Mouse (Mus musculus): ENCODE results near the gene Ddx25. TPM values are rescaled to one million over a fixed set of nuclear protein-coding genes. Genes with fewer than 3 reads are reported as not detected.

Gene Ddx25
- total RNA-seq, 2 experiments from 2014 or later: 0.05 to 0.09 TPM

DNA sequence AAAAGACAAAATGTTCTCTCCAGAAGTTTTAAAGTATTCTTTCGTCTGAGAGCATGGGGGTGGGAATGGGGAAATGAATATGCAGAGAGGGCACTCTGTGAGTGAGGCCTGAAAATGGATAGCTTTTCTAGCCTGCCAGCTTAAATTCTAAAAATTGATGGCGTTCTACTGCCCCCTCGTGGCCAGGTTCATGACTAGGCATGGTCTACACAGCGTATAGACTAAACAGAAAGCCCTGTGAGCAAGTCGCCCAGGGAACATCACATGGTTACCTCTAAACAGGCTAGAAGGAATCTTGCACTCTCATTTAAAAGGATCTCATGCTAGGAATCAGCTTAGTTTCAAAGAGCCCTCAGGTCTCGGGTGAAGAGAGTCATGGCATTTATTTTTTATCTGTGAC lies 16.8 kb downstream of the Ddx25 start:
- DNase-seq: peak; percentile 89

- no peak for DNase-seq
Observed at GRCm38 (mm10) chr9:35541024-35541423, 17.3 kb downstream of the Ddx25 start.

DNA sequence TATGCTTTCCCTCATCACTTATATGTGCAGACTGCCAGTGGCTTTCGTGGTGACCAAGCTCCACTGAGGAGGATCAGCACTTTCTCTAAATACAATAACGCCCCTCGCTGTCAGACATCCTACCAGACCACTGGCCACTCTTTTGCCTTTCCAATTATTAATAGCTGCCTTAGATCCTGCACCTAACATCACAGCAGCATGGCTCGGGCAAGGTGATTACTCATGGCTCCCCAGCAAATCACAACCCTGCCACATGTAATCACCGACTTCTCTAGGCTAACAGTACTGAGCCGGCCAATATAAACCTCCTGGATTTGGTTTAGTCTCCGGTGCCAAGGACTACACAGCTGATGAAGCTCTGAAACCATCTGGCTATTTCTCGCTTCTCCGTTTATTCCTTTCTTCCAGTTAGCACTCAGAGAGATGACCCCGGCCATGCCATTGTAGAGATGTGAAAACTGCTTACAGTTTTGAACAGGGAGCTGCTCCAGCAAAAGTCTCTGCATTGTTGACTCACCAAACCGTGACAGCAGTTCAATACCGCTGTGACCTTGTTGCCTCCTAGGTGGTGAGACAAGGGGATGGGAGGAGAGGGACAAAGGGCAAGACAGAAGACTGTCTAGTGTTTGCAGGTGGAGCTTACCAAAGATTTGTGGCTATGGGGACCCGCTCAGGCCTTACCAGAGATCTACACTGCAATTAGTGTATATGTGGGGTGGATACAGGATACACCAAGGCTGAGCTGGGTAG lies 19.2 kb downstream of the Ddx25 start:
- no peak for DNase-seq

GRCm38 (mm10) chr9:35535876-35536275 lies 22.5 kb downstream of the Ddx25 start:
- DNase-seq: no peak

DNA sequence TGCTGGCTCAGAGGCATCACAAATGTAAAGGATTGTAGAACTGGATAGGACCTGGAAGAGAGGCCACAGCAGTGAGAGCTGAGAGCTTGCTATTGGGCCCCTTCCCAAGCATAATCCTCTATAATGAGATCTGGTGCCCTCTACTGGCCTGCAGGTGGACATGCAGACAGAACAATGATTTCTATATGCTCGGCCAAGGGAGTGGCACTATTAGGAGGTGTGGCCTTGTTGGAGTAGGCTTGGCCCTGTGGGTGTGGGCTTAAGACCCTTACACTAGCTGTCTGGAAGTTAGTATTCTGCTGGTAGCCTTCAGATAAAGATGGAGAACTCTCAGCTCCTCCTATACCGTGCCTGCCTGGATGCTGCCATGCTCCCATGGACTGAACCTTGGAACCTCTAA lies 23.2 kb downstream of the Ddx25 start:
- DNase-seq: peak; percentile 35

- DNase-seq: no peak
Observed at GRCm38 (mm10) chr9:35533266-35533665, 25.1 kb downstream of the Ddx25 start.

- no peak for DNase-seq
Observed at GRCm38 (mm10) chr9:35529796-35530195, 28.5 kb downstream of the Ddx25 start.

GRCm38 (mm10) chr9:35529141-35529540 lies 29.2 kb downstream of the Ddx25 start:
- no peak for DNase-seq

DNA sequence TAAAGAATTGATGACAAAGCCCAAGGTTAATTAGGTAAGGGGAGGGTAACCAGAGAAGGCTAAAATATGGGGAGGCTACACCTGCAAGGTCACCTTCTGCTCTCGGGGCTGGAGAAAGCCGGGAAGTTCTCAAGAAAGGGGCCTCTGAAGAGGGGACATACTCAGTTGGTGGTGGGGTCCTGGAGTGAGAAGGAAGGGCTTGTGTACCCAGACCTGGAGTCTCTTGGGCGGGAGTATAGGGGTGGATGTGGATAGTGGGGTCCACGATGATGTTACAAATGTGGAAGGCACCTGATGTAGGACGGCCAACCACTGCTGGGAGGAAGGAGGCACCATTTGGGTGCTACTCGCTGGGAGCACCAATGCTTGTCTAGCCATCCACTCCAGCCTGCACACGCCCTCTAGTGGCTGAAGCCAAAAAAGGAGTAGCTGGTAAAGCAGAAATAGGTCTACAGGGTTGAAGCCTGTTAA lies 34.4 kb downstream of the Ddx25 start:
- DNase-seq: peak; percentile 69

GRCm38 (mm10) chr9:35523541-35523940 lies 34.8 kb downstream of the Ddx25 start:
- no peak for DNase-seq

- DNase-seq: no peak
Observed at GRCm38 (mm10) chr9:35522821-35523515, 35.4 kb downstream of the Ddx25 start.

GRCm38 (mm10) chr9:35522241-35522640 lies 36.1 kb downstream of the Ddx25 start:
- DNase-seq: no peak

GRCm38 (mm10) chr9:35520631-35521348 lies 37.5 kb downstream of the Ddx25 start:
- DNase-seq: no peak

DNA sequence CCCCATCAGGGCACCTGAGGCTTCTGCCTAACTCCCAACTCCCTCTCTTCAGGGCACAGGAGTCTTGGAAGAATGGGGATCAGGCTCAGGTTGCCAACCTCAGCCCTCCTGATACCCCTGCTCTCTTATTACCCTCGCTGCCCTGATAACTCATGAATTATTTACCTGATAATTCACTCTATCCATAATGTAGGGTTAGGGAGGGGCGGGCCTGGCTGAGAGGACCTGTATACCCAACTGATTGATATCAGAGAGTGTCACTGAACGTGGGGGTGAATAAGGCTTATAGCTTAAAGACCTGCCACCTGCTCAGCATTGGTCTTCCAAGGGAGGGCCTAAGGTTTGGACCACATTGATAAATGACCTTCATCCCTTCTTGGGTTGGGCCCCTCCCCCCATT lies 40.2 kb downstream of the Ddx25 start, which contains the start of gene Gm1113:
Gm1113 (minus strand) TSS at position 101 of the 400 bp plus-strand sequence.
- no peak for DNase-seq

DNA sequence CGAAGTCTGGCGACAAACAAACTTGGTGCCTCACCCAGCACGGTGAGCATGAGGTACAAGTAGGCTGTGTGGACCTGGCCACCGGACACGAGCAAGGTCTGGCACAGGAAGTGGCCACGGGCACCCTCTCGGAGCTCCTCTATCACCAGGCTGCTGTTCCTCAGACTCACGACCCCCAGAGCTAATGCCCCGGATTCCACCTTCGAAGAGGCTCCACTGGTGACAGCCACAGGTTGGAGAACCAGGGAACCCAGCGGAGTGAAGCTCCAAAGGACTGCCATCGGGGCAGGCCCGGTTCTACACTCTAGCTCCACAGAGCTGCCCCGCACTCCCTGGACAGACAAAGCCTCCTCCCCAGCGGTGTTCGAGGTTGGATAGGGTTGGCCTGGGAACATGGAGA lies 41.6 kb downstream of the Ddx25 start:
- no peak for DNase-seq

GRCm38 (mm10) chr9:35516182-35516581 lies 42.1 kb downstream of the Ddx25 start:
- no peak for DNase-seq

DNA sequence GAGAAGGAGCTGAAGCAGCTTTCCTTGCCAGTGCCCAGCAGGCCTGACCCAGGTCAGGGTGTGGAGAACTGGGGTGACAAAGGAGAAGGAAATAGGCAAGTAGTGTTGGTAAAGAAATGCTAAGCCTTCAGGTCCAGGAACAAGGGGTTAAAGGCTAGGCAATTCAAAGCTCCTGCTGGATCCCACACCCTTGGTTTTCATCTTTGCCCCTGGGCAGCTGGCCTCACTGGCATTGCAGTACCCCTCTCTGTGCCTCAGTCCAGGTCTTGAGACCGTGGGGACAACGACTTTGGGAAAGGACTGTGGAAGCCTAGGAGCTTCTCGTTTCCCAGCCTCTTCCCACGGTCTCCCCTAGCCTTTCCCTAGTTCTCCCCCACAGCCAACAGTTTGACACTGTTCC lies 44.4 kb downstream of the Ddx25 start:
- no peak for DNase-seq

GRCm38 (mm10) chr9:35508234-35508633 lies 50.1 kb downstream of the Ddx25 start:
- peak; percentile 59 for DNase-seq

DNA sequence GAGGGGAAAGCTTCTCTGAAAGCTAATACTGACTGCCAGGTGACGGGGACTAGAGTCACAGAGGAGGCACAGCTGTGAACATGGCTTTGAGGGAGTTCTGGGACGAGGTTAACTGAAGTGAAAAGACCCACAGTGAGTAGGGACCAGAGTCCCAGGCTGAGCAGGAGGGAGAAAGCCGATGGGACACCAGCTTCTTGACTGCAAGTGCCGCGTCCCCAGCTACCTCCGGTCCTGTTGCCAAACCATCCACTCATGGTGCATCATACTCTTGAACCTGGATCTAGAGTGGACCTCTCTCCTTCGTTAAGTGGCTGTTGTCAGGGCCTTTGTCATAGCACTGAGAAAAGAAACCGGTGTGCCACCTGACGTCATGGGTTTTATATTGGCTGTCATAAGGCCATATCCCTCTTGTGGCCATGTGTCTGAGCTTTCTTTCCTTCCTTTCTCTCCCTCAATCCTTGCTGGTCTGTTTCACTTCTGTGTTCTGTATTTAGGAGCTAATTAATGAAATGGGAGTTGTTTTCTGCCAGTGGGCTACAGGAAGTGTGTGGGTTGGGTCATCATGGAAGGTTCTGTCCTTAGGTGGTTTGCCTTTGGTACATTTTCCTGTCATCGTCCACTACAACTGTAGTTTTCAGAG lies 55.8 kb downstream of the Ddx25 start:
- DNase-seq: no peak

DNA sequence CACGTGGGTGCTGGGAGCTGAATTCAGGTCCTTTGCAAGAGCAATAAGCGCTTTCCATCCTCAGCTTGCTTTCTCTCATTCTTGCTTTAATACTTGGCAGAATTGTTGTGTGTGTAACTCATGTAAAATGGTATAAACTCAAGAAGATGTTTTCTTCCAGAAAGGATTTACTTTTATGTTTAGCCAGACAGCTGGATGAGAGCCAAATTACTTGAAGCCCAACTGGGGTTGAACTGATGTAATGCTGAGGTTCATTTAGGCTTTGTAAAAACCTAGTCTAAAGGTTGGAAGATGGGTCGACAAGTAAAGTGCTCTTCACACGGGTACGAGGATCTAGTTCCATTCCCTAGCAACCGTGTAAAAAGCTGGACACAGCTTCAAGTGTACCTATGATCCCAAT lies 58.4 kb downstream of the Ddx25 start:
- DNase-seq: no peak

- DNase-seq: no peak
Observed at GRCm38 (mm10) chr9:35495471-35495870, 62.9 kb downstream of the Ddx25 start.

- no peak for DNase-seq
Observed at GRCm38 (mm10) chr9:35494937-35495336, 63.4 kb downstream of the Ddx25 start.

- DNase-seq: no peak
Observed at GRCm38 (mm10) chr9:35493733-35494092, 64.6 kb downstream of the Ddx25 start.

All from gastrocnemius, postnatal 10 days (tissue).